Mouse (Mus musculus) forebrain, embryonic 13.5 days (tissue): ENCODE results near the gene 1700001C02Rik. TPM values are rescaled to one million over a fixed set of nuclear protein-coding genes. Genes with fewer than 3 reads are reported as not detected.

Source experiments
- ATAC-seq: fragments of 200-750 bp; cut with Nextera tagmentation; 2 replicates; pipeline ENCODE4 v1.8.0; 2017
- H3K27ac ChIP-seq: fragments of 300-500 bp; sonication (generic); 2 replicates; pipeline ENCODE4 v1.5.1; 2015; ENCODE audit warnings: inconsistent platforms, mild to moderate bottlenecking, moderate library complexity
- H3K27me3 ChIP-seq: fragments of 300-500 bp; sonication (generic); 2 replicates; pipeline ENCODE4 v1.6.1; 2015; ENCODE audit warnings: mild to moderate bottlenecking, inconsistent platforms
- H3K36me3 ChIP-seq: fragments of 300-500 bp; sonication (generic); 2 replicates; pipeline ENCODE4 v1.6.1; 2015; ENCODE audit warnings: mild to moderate bottlenecking, inconsistent platforms; ENCODE audit not compliant: poor library complexity, severe bottlenecking
- H3K4me1 ChIP-seq: fragments of 300-500 bp; sonication (generic); 2 replicates; pipeline ENCODE4 v1.6.1; 2015; ENCODE audit warnings: inconsistent platforms
- H3K4me2 ChIP-seq: fragments of 300-500 bp; sonication (generic); 2 replicates; pipeline ENCODE4 v1.6.1; 2015; ENCODE audit warnings: inconsistent platforms, mild to moderate bottlenecking, moderate library complexity
- H3K4me3 ChIP-seq: fragments of 300-500 bp; sonication (generic); 2 replicates; pipeline ENCODE4 v1.5.1; 2015; ENCODE audit warnings: mild to moderate bottlenecking, inconsistent platforms
- H3K9ac ChIP-seq: fragments of 300-500 bp; sonication (generic); 2 replicates; pipeline ENCODE4 v1.6.1; 2015; ENCODE audit warnings: mild to moderate bottlenecking, inconsistent platforms
- H3K9me3 ChIP-seq: fragments of 300-500 bp; sonication (generic); replicated peaks from 2 replicates; pipeline ENCODE4 v1.6.1; 2016; ENCODE audit warnings: inconsistent platforms
- WGBS: fragments of 180-500 bp; shearing (Covaris S2); methylation state at CpG from one replicate; pipeline ENCODE4 v1.1.7; 2015; 5-methylcytosine and 5-hydroxymethylcytosine counted together
- polyA plus RNA-seq: library from polyadenylated mRNA; unstranded; fragments of >200 nt; fragmentation: Nextera tagmentation; extraction: Ambion mirVana; gene quantifications from 2 replicates; pipeline ENCODE4 v1.2.1, GENCODE M21; 2015

1700001C02Rik gene
- polyA plus RNA-seq, 1 experiment from 2014 or later, result 0.23 TPM

DNA sequence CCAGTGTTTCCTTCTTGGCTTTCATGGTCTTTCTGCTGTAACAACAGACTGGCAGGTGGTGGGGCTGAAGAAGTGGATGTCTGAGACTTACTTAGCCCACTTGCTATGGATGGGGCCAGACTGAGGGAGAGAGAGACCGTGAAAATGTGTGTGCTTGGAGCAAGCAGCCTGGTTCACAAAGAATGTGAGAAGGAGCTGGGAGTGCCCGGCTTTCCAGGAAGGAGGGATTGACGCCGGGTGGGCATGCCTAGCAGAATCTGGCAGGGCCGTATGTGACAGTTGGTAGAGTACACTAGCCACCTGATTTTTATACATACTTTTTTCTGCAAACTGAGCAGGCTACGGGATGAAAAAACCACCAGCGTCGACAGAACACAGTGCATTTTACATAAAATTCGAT lies 468 bp downstream of the 1700001C02Rik start:
- H3K4me1 ChIP-seq, result peaks cover 24% of the 10 kb centered on the region
- H3K4me3 ChIP-seq, result peak overlapping the region; percentile 33
- no peaks in the 10 kb centered on the region for H3K36me3 ChIP-seq
- peak overlapping the region; percentile 54 for H3K9ac ChIP-seq
- ATAC-seq, result peak; percentile 44; the same call in 1 of the 2 replicates
- no peaks in the 10 kb centered on the region for H3K9me3 ChIP-seq
- no peak overlapping the region for H3K27ac ChIP-seq
- peak overlapping the region; percentile 61 for H3K4me2 ChIP-seq
- WGBS, result 33% methylated on average over 9 of the region's 9 CpGs
- peaks cover 26% of the 10 kb centered on the region; the same call in 1 of the 2 replicates for H3K27me3 ChIP-seq

DNA sequence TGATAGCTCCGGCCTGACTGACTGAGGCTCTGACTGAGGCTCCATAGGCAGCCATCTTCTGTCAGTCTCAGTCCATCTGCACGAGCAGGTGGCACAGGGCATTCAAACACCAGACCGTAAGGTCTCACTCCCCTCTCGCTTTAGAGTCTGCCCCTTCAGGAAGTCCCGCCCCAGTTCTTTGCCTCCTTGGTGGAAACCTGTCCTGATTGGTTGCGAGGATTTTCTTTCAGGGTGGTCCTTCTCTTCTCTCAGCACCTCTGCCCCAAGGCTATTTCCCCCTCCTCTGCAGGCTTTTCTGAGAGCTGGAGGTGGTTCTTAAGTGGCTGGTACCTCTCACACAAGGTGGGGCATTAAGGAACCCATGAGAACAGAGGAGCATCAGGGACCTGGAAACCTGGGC lies 4.6 kb downstream of the 1700001C02Rik start:
- 0 out of 2 replicates have a peak, but pooled peaks cover 9% of the 10 kb centered on the region for H3K27me3 ChIP-seq

DNA sequence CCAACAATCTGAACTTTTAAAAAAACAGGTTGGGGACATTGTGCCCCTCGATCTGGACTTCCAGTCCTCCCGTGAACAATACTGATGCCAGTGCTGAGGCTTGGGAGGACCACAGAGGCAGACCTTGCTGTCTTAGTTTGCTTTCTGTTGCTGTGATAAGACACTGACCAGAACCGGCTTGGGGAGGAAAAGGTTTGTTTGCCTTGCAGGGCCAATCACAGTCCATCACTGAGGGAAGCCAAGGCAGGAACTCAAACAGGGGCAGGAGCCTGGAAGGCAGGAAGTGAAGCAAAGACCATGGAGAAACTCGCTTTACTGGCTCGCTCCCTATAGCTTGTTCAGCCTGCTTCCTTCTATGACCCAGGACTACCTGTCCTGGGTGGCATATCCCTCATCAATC lies 6.3 kb downstream of the 1700001C02Rik start:
- Histone ChIP-seq H3K4me3 (no peak overlapping the region), H3K27me3 (no peaks in the 10 kb centered on the region), H3K9me3 (no peaks in the 10 kb centered on the region), H3K36me3 (no peaks in the 10 kb centered on the region), H3K27ac (no peak overlapping the region), H3K4me2 (no peak overlapping the region), H3K4me1 (peaks cover 4% of the 10 kb centered on the region; the same call in 1 of the 2 replicates), H3K9ac (no peak overlapping the region)
- no peak for ATAC-seq
- WGBS, result 79% methylated on average over 5 of the region's 5 CpGs

More for the DNA sequence above, 4.6 kb downstream of the 1700001C02Rik start:
- Histone ChIP-seq H3K9ac (no peak overlapping the region), H3K9me3 (no peaks in the 10 kb centered on the region), H3K27ac (no peak overlapping the region), H3K36me3 (no peaks in the 10 kb centered on the region), H3K4me1 (peaks cover 14% of the 10 kb centered on the region), H3K4me2 (no peak overlapping the region), H3K4me3 (no peak overlapping the region)
- no peak for ATAC-seq
- WGBS, result 53% methylated on average over 6 of the region's 6 CpGs

DNA sequence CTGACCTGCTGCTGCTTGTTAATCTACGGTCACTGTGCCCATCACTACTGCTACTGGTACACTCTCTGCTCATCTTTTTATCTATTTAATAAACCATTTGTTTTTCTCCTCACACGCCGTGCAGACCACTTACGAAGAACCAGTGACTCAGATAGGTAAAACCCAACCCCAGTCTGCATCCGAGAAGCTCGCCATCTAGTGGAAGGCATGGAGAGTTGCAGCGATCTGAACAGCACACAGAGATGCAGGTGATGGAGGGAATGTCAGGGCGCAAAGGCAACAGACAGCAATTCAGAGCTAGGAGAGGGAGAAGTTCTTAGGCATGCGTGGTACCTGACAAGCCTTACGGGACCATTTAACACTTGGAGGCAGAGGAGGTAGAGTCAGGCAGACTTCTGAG lies 10.7 kb downstream of the 1700001C02Rik start:
- Histone ChIP-seq H3K9ac (no peak overlapping the region), H3K36me3 (no peaks in the 10 kb centered on the region), H3K4me1 (no peaks in the 10 kb centered on the region), H3K27me3 (no peaks in the 10 kb centered on the region), H3K4me2 (no peak overlapping the region), H3K27ac (no peak overlapping the region), H3K4me3 (no peak overlapping the region), H3K9me3 (no peaks in the 10 kb centered on the region)
- WGBS, result 45% methylated on average over 10 of the region's 10 CpGs
- no peak for ATAC-seq

DNA sequence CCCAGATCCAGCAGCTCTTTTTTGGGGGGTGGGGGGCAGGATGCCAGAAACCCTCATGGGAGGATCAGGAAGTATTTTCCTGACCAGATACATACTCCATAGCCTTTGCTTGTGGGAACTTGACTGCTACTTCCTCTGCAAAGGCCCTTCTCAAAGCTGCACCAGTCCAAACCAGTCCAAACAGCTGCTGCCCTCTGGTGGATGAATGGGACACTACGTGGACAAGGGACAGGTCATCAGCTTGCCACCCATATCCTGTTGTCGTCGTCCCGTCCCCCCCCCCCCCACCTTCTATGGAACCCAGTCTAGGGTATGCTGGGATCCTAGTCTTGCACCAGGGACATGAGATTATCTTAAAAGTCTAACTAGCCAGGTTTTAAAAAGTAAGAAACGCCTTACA lies 16.5 kb downstream of the 1700001C02Rik start:
- Histone ChIP-seq H3K4me2 (no peak overlapping the region), H3K4me1 (no peaks in the 10 kb centered on the region), H3K27me3 (no peaks in the 10 kb centered on the region), H3K9me3 (no peaks in the 10 kb centered on the region), H3K27ac (no peak overlapping the region), H3K9ac (no peak overlapping the region), H3K4me3 (no peak overlapping the region), H3K36me3 (no peaks in the 10 kb centered on the region)
- ATAC-seq, result no peak
- WGBS, result 18% methylated on average over 5 of the region's 5 CpGs

DNA sequence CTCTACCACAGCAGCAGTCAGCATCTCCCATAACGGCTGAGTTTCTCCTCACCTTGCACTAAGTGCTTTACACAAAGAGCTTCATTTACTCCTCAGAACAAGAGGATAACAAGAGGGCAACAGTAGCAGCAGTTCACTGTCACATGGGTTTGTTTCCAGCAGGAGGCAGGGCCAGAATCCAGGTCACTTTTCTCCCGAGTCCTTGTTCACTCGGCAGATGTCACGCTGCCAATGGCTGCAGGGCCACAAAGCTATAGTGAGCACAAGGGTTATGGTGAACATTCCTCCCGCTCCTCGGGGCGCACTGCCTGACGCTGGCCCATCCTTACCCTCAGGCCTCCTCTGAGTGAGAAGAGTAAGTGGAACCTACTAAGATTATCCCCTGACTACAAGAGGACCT lies 17.7 kb downstream of the 1700001C02Rik start:
- 86% methylated on average over 8 of the region's 8 CpGs for WGBS
- Histone ChIP-seq H3K4me3 (no peak overlapping the region), H3K9ac (no peak overlapping the region), H3K9me3 (no peaks in the 10 kb centered on the region), H3K4me2 (no peak overlapping the region), H3K27me3 (no peaks in the 10 kb centered on the region), H3K4me1 (no peaks in the 10 kb centered on the region), H3K27ac (no peak overlapping the region), H3K36me3 (no peaks in the 10 kb centered on the region)
- no peak for ATAC-seq

DNA sequence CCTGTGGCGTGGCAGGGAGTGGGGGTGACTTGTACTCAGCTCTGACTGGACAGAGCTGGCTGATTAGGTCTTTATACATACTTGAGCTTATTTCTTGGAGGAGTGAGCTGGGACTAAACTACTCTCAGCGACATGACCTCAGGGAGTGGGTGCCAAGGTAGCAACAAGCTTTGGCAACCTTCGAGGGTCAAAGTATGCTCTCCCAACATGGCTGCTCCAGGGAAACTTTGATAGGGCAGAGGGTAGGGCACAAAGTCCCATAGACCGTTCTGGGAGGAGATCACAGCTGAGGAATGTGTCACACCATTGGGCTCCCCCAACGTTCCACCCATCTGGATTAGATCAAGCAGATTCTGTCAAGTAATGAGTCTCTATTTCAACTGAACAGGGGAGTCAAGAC lies 18.7 kb downstream of the 1700001C02Rik start:
- Histone ChIP-seq H3K9ac (no peak overlapping the region), H3K27ac (no peak overlapping the region), H3K4me2 (no peak overlapping the region), H3K4me3 (no peak overlapping the region), H3K27me3 (no peaks in the 10 kb centered on the region), H3K4me1 (no peaks in the 10 kb centered on the region), H3K36me3 (no peaks in the 10 kb centered on the region), H3K9me3 (no peaks in the 10 kb centered on the region)
- no peak for ATAC-seq
- WGBS, result 86% methylated on average over 5 of the region's 5 CpGs

DNA sequence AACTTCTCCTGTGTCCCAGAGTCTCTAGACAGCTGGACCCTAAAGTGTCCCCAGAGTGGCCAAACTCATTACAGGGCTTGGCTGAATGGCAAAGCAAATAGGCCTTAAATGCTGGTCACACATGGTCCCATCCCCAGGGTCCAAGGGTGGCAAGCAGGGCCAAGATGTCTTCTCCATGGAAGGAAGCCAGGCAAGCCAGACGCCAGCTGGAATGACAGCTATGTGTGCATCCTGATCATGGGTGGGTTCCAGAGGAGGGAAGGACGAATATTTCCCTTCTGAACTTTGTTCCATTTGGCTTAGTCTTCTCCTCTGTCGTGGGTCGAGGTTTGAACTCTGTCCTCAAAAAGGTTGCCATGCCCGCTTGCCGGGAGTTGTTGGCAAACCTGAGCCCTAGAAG lies 19.3 kb downstream of the 1700001C02Rik start:
- Histone ChIP-seq H3K4me1 (no peaks in the 10 kb centered on the region), H3K27me3 (no peaks in the 10 kb centered on the region), H3K9ac (no peak overlapping the region), H3K9me3 (no peaks in the 10 kb centered on the region), H3K27ac (no peak overlapping the region), H3K4me3 (no peak overlapping the region), H3K36me3 (no peaks in the 10 kb centered on the region), H3K4me2 (no peak overlapping the region)
- ATAC-seq, result no peak
- WGBS, result 87% methylated on average over 6 of the region's 6 CpGs

DNA sequence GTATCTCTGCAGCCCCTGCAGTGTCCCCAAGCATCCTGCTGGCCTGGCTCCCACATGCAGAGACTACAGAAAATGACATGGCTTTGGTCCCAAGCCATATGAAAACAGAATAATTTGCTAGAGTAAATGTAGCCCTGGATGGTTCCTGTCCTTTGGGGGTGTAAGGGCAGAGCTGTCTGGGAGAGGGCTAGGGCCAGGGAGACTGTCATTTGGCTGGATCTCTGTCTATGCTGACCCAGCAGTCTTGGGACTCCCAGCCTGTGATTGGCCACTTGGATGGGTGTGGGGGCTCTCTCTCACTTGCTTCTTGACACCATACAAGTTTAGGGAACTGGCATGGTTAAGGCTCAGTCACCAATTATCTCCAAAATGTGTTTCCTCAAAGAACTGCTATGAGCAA lies 24.4 kb downstream of the 1700001C02Rik start:
- H3K36me3 ChIP-seq, result no peaks in the 10 kb centered on the region
- no peaks in the 10 kb centered on the region for H3K9me3 ChIP-seq
- no peak overlapping the region for H3K27ac ChIP-seq
- no peaks in the 10 kb centered on the region for H3K27me3 ChIP-seq
- no peak overlapping the region for H3K4me3 ChIP-seq
- no peak overlapping the region for H3K9ac ChIP-seq
- ATAC-seq, result no peak
- no peaks in the 10 kb centered on the region for H3K4me1 ChIP-seq
- H3K4me2 ChIP-seq, result no peak overlapping the region

DNA sequence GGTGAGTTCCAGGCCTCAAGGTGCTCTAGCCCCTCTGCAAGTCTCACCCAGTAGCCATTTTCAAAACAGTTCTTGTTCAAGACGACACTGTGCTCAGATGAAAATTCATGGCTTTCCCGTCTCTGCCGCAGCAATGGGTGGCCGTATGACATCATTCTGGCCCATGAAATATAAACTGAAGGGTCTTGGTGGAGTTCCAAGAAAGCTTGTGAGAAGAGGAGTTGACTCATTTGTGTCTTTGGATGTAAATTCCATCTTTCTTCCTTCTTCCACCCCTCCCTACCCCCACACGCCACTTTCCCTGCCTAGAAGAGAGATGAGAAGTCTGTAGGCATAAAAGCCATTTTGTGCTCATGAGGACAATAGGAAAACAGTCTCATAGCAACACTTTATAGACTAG lies 25.0 kb downstream of the 1700001C02Rik start:
- H3K36me3 ChIP-seq, result no peaks in the 10 kb centered on the region
- H3K4me2 ChIP-seq, result no peak overlapping the region
- no peaks in the 10 kb centered on the region for H3K9me3 ChIP-seq
- 85% methylated on average over 5 of the region's 5 CpGs for WGBS
- H3K27ac ChIP-seq, result no peak overlapping the region
- ATAC-seq, result no peak
- H3K9ac ChIP-seq, result no peak overlapping the region
- no peaks in the 10 kb centered on the region for H3K27me3 ChIP-seq
- H3K4me1 ChIP-seq, result no peaks in the 10 kb centered on the region
- H3K4me3 ChIP-seq, result no peak overlapping the region

DNA sequence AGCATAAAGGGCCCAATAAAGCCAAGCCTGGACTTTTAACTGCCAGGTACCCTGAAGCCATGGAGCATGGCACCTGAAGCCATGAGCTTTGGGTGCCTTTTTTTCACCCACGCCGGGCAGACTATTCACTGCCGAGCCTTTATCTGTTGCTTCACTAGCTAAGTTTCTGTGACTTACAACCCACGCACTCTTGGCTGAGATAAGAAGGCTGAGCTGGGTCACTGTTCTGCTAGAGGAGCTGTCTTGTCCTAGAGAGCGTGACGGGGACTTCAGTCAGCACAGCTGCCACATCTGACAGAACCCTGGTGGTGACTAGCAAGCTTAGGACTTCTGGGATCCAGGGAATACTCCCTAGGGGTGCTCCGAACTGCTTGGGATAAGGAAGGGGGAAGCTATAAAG lies 27.9 kb downstream of the 1700001C02Rik start:
- H3K9ac ChIP-seq, result no peak overlapping the region
- H3K27ac ChIP-seq, result no peak overlapping the region
- H3K9me3 ChIP-seq, result no peaks in the 10 kb centered on the region
- H3K36me3 ChIP-seq, result no peaks in the 10 kb centered on the region
- WGBS, result 81% methylated on average over 7 of the region's 7 CpGs
- H3K4me3 ChIP-seq, result no peak overlapping the region
- no peak overlapping the region for H3K4me2 ChIP-seq
- ATAC-seq, result no peak
- no peaks in the 10 kb centered on the region for H3K27me3 ChIP-seq
- H3K4me1 ChIP-seq, result no peaks in the 10 kb centered on the region

DNA sequence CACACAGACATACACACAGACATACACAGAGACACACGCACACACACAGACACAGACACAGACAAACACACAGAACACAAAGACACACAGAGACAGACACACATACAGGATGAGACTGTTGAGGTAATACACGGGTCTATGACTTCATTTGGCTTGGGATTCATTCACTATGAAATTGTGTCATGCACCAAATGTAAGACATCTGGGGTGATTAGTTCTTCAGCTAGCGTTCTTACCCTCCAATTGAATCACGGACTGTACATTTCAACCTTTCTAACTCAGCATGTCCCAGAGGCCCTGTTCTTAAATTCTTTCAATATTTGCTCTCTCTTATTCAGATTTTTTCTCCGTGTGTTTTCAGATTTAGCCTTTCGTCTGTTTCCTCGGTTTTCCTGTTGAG lies 28.8 kb downstream of the 1700001C02Rik start:
- no peak for ATAC-seq
- no peak overlapping the region for H3K9ac ChIP-seq
- H3K27ac ChIP-seq, result no peak overlapping the region
- no peaks in the 10 kb centered on the region for H3K4me1 ChIP-seq
- no peaks in the 10 kb centered on the region for H3K27me3 ChIP-seq
- 91% methylated on average over 7 of the region's 7 CpGs for WGBS
- H3K9me3 ChIP-seq, result no peaks in the 10 kb centered on the region
- no peaks in the 10 kb centered on the region for H3K36me3 ChIP-seq
- H3K4me2 ChIP-seq, result no peak overlapping the region
- no peak overlapping the region for H3K4me3 ChIP-seq

DNA sequence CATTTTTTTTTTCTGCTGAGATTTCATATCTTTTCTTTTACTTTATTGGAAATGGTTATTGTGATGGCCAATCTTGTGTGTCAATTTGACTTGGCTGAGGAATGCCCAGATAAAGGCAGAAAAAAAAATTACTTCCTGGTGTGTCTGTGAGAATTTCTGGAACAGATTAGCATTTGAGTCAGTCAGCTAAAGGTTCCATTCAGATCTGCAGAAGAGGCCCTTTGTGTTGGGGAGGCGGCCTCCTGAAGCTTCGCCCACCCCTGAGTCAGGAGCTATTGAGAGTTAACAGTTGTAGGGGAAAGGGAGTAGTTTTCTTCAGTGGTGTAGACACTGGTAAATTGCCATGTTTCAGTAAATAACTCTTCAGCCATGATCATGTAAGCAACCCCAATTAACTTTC lies 29.4 kb downstream of the 1700001C02Rik start:
- no peaks in the 10 kb centered on the region for H3K4me1 ChIP-seq
- H3K9ac ChIP-seq, result no peak overlapping the region
- no peak overlapping the region for H3K27ac ChIP-seq
- no peak overlapping the region for H3K4me3 ChIP-seq
- 27% methylated on average over 2 of the region's 2 CpGs for WGBS
- no peak for ATAC-seq
- H3K9me3 ChIP-seq, result no peaks in the 10 kb centered on the region
- H3K27me3 ChIP-seq, result no peaks in the 10 kb centered on the region
- H3K36me3 ChIP-seq, result no peaks in the 10 kb centered on the region
- no peak overlapping the region for H3K4me2 ChIP-seq
